In the genomic region with DNA sequence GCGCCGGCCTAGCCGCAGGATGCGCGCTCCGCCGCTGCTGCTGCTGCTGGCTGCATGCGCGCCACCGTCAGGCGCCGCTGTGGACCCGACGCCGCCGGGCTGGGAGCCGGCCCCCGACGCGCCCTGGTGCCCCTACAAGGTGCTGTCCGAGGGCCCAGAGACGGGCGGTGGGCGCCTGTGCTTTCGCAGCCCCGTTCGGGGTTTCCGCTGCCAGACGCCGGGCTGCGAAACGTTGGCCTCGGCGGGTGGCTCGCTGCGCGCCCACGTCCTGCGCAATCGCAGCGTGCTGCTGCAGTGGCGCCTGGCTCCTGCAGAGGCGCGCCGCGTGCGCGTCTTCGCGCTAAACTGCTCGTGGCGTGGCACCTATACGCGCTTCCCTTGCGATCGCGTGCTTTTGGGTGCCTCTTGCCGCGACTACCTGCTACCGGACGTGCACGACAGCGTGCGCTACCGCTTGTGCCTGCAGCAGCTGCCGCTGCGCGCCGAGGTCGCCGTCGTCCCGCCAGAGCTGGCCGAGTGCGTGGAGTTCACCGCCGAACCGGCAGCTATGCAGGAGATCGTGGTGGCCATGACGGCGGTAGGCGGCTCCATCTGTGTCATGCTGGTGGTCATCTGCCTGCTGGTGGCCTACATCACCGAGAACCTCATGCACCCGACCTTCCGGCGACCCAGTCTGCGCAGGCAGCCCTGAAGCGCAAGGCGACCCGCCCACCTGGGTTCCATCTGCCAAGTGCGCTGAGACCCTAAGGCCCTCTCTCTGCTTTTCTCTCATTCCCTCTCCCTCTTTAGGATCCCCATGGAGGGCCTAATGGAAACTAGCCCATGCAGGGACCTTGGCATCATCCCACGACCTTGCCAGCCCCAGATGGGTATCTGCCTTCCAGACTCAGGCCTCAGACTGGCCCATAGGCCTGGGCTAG, we compare ENCODE assay signal across 8 mouse cellular contexts. TPM values are rescaled to one million over a fixed set of nuclear protein-coding genes. Genes with fewer than 3 reads are reported as not detected.
DNase-seq lines count a peak whose midpoint lies in the region; ATAC-seq and TF ChIP-seq lines count a peak whose summit lies in the region.

No protein-coding gene starts in this region.

- H3K4me2 ChIP-seq in limb, embryonic 13.5 days (replicated peaks), result peak overlapping the region; percentile 94
- peak overlapping the region; percentile 82 for H3K4me2 ChIP-seq in midbrain, embryonic 14.5 days (ENCODE audit: low read length)

- DNase-seq in cerebellum, adult 11 months, result peak; percentile 74
- peak; percentile 52 for DNase-seq in embryo, embryonic 9.5 days (ENCODE audit: extremely low spot score)
- DNase-seq in heart, adult 2 months, result peak; percentile 77 to 82
- peak; percentile 55 for DNase-seq in kidney, adult 2 months
- DNase-seq in midbrain, embryonic 14.5 days, result peak; percentile 90
- DNase-seq in spleen, adult 12 weeks (ENCODE audit: low spot score), result peak; percentile 31

- H3K9me3 ChIP-seq in limb, embryonic 13.5 days, result no peaks in the 10 kb centered on the region
- H3K9me3 ChIP-seq in midbrain, embryonic 14.5 days (ENCODE audit: control insufficient read depth, low read length), result no peaks in the 10 kb centered on the region

- peak; percentile 68 for TF ChIP-seq CTCF in heart, adult 2 months (IDR thresholded peaks at IDR 0.05)
- TF ChIP-seq CTCF in kidney, adult 2 months (conservative IDR thresholded peaks at IDR 0.05; ENCODE audit: insufficient read depth, insufficient read length, low read depth, low read length), result no peak

- TF ChIP-seq POLR2A in heart, adult 2 months (IDR thresholded peaks at IDR 0.05; ENCODE audit: insufficient read depth, low read depth, low read length), result no peak
- no peak for TF ChIP-seq POLR2A in kidney, adult 2 months (IDR thresholded peaks at IDR 0.05; ENCODE audit: low read depth, low read length)

- intact Hi-C loops in heart, adult 2 months (cut with DNase I), result no loop called here

- no peaks in the 10 kb centered on the region for H3K4me1 ChIP-seq in heart, adult 2 months (ENCODE audit: control insufficient read depth, insufficient read depth, low read length)
- H3K4me1 ChIP-seq in kidney, adult 2 months (ENCODE audit: control insufficient read depth, insufficient read depth, low read length), result no peaks in the 10 kb centered on the region
- H3K4me1 ChIP-seq in limb, embryonic 13.5 days, result peaks cover 21% of the 10 kb centered on the region
- H3K4me1 ChIP-seq in midbrain, embryonic 14.5 days (ENCODE audit: control insufficient read depth, insufficient read depth, low read length), result peaks cover 15% of the 10 kb centered on the region

- H3K79me2 ChIP-seq in heart, adult 2 months (replicated peaks; ENCODE audit: control insufficient read depth, insufficient read depth, low read length), result no peaks in the 10 kb centered on the region

- H3K36me3 ChIP-seq in heart, adult 2 months (ENCODE audit: control insufficient read depth, insufficient read depth, low read length), result no peaks in the 10 kb centered on the region
- H3K36me3 ChIP-seq in kidney, adult 2 months (ENCODE audit: control insufficient read depth, insufficient read depth, low read length), result no peaks in the 10 kb centered on the region
- H3K36me3 ChIP-seq in limb, embryonic 13.5 days, result no peaks in the 10 kb centered on the region
- H3K36me3 ChIP-seq in midbrain, embryonic 14.5 days (ENCODE audit: control insufficient read depth, insufficient read depth, low read length), result no peaks in the 10 kb centered on the region

- peak overlapping the region; percentile 74 for H3K4me3 ChIP-seq in heart, adult 2 months
- peak overlapping the region; percentile 61 for H3K4me3 ChIP-seq in kidney, adult 2 months (ENCODE audit: insufficient read depth, low read depth, low read length)
- peak overlapping the region; percentile 69 for H3K4me3 ChIP-seq in limb, embryonic 13.5 days
- H3K4me3 ChIP-seq in midbrain, embryonic 14.5 days (replicated peaks; ENCODE audit: low read depth, low read length), result peak overlapping the region; percentile 64

- H3K9ac ChIP-seq in heart, adult 2 months (ENCODE audit: low read depth, low read length), result peak overlapping the region; percentile 66
- H3K9ac ChIP-seq in limb, embryonic 13.5 days, result peak overlapping the region; percentile 82
- H3K9ac ChIP-seq in midbrain, embryonic 14.5 days (replicated peaks; ENCODE audit: low read length), result peak overlapping the region; percentile 79

- ATAC-seq in cerebellum, adult (ENCODE audit: insufficient number of reproducible peaks, low FRiP score, low TSS enrichment), result no peak
- ATAC-seq in limb, embryonic 13.5 days (ENCODE audit: low FRiP score, low read depth), result peak; percentile 83
- ATAC-seq in midbrain, embryonic 14.5 days (ENCODE audit: low FRiP score, low TSS enrichment), result peak; percentile 80

- no peak for TF ChIP-seq EP300 in heart, adult 2 months (IDR thresholded peaks at IDR 0.05; ENCODE audit: insufficient read depth, low read depth, low read length)

- H3K27me3 ChIP-seq in heart, adult 2 months (ENCODE audit: control insufficient read depth, insufficient read depth, low read length), result no peaks in the 10 kb centered on the region
- H3K27me3 ChIP-seq in kidney, adult 2 months (replicated peaks; ENCODE audit: control insufficient read depth, insufficient read depth, low read length), result no peaks in the 10 kb centered on the region
- peaks cover 12% of the 10 kb centered on the region; the same call in 1 of the 2 replicates for H3K27me3 ChIP-seq in limb, embryonic 13.5 days
- peaks cover 10% of the 10 kb centered on the region for H3K27me3 ChIP-seq in midbrain, embryonic 14.5 days (ENCODE audit: control insufficient read depth, insufficient read depth, low read length)

- peak overlapping the region; percentile 66 for H3K27ac ChIP-seq in heart, adult 2 months
- H3K27ac ChIP-seq in kidney, adult 2 months (ENCODE audit: insufficient read depth, low read depth, low read length), result no peak overlapping the region
- H3K27ac ChIP-seq in limb, embryonic 13.5 days, result peak overlapping the region; percentile 78; the same call in 1 of the 2 replicates
- H3K27ac ChIP-seq in midbrain, embryonic 14.5 days (replicated peaks; ENCODE audit: low read depth, low read length), result peak overlapping the region; percentile 94

- WGBS in heart, adult 2 months, result 3% methylated on average over 92 of the region's 92 CpGs
- 3% methylated on average over 92 of the region's 92 CpGs for WGBS in kidney, adult 2 months
- WGBS in limb, embryonic 13.5 days, result 1% methylated on average over 87 of the region's 92 CpGs
- under 1% methylated on average over 92 of the region's 92 CpGs for WGBS in midbrain, embryonic 14.5 days

RNA-seq across cellular contexts. Expression of gene Fndc10, which starts 0.6 kb away (rescaled TPM):
- total RNA-seq in heart, adult 2 months (2021), result 1 to 10 TPM; 1.2 to 1.5 TPM
- 3.5 and 3.9 TPM in 2 replicates for polyA plus RNA-seq in heart, adult 2 months (2012; rRNA removed)
- polyA plus RNA-seq in kidney, adult 2 months (2012; rRNA removed), result 9.8 and 10.6 TPM in 2 replicates
- polyA plus RNA-seq in limb, embryonic 13.5 days (2015; fragmentation: Nextera tagmentation; extraction: Ambion mirVana), result 8.4 and 10.2 TPM in 2 replicates
- 6.3 and 13.8 TPM in 2 replicates for polyA plus RNA-seq in midbrain, embryonic 14.5 days (2014; fragmentation: Nextera tagmentation; extraction: Ambion mirVana)

RNA-seq across cellular contexts. Expression of gene Ssu72, which starts 9.9 kb away (rescaled TPM):
- 10 to 100 TPM; 43.6 to 51.6 TPM for total RNA-seq in heart, adult 2 months (2021)
- 51.7 and 60.9 TPM in 2 replicates for polyA plus RNA-seq in heart, adult 2 months (2012; rRNA removed)
- 81.9 and 101 TPM in 2 replicates for polyA plus RNA-seq in kidney, adult 2 months (2012; rRNA removed)
- 141 and 150 TPM in 2 replicates for polyA plus RNA-seq in limb, embryonic 13.5 days (2015; fragmentation: Nextera tagmentation; extraction: Ambion mirVana)
- 162 and 177 TPM in 2 replicates for polyA plus RNA-seq in midbrain, embryonic 14.5 days (2014; fragmentation: Nextera tagmentation; extraction: Ambion mirVana)

RNA-seq across cellular contexts. Expression of gene Mib2, which starts 25.7 kb away (rescaled TPM):
- total RNA-seq in heart, adult 2 months (2021), result 10 to 100 TPM; 24.9 to 25.7 TPM
- polyA plus RNA-seq in heart, adult 2 months (2012; rRNA removed), result 35.8 and 38.2 TPM in 2 replicates
- polyA plus RNA-seq in kidney, adult 2 months (2012; rRNA removed), result 57.7 and 72.6 TPM in 2 replicates
- polyA plus RNA-seq in limb, embryonic 13.5 days (2015; fragmentation: Nextera tagmentation; extraction: Ambion mirVana), result 30.5 and 34.3 TPM in 2 replicates
- polyA plus RNA-seq in midbrain, embryonic 14.5 days (2014; fragmentation: Nextera tagmentation; extraction: Ambion mirVana), result 39.6 and 40.8 TPM in 2 replicates

RNA-seq across cellular contexts. Expression of gene Tmem240, which starts 39.9 kb away (rescaled TPM):
- total RNA-seq in heart, adult 2 months (2021), result under 1 TPM; 0.26 to 0.32 TPM
- 0.33 and 0.59 TPM in 2 replicates for polyA plus RNA-seq in heart, adult 2 months (2012; rRNA removed)
- 0.67 TPM in 2 replicates for polyA plus RNA-seq in kidney, adult 2 months (2012; rRNA removed)
- polyA plus RNA-seq in limb, embryonic 13.5 days (2015; fragmentation: Nextera tagmentation; extraction: Ambion mirVana), result 1.0 and 1.1 TPM in 2 replicates
- polyA plus RNA-seq in midbrain, embryonic 14.5 days (2014; fragmentation: Nextera tagmentation; extraction: Ambion mirVana), result 7.5 and 19.8 TPM in 2 replicates

RNA-seq across cellular contexts. Expression of gene Mmp23, which starts 41.6 kb away (rescaled TPM):
- 1 to 10 TPM; 7.3 to 7.5 TPM for total RNA-seq in heart, adult 2 months (2021)
- polyA plus RNA-seq in heart, adult 2 months (2012; rRNA removed), result 20.7 and 27.0 TPM in 2 replicates
- 22.4 and 28.0 TPM in 2 replicates for polyA plus RNA-seq in kidney, adult 2 months (2012; rRNA removed)
- 17.1 and 19.1 TPM in 2 replicates for polyA plus RNA-seq in limb, embryonic 13.5 days (2015; fragmentation: Nextera tagmentation; extraction: Ambion mirVana)
- 2.5 and 3.9 TPM in 2 replicates for polyA plus RNA-seq in midbrain, embryonic 14.5 days (2014; fragmentation: Nextera tagmentation; extraction: Ambion mirVana)

Comparison
In these comparisons a context has a peak if more than half of its experiments do, and no peak if none do; other contexts are left out.
1. DNase-seq: peak in every context shown above with its lines; median percentile 90 in midbrain, embryonic 14.5 days; 80 in heart, adult 2 months; 74 in cerebellum, adult 11 months; 55 in kidney, adult 2 months; 52 in embryo, embryonic 9.5 days; 31 in spleen, adult 12 weeks.